Mouse (Mus musculus): ENCODE data around the gene Ccn2. TPM values are rescaled to one million over a fixed set of nuclear protein-coding genes. Genes with fewer than 3 reads are reported as not detected.
A peak's percentile ranks its signal among the peaks of the same experiment; 100 is the strongest.

Ccn2 gene
- 34.3 and 37.6 TPM in 2 replicates for polyA plus RNA-seq (2015; fragmentation: Nextera tagmentation; extraction: Ambion mirVana)

DNA sequence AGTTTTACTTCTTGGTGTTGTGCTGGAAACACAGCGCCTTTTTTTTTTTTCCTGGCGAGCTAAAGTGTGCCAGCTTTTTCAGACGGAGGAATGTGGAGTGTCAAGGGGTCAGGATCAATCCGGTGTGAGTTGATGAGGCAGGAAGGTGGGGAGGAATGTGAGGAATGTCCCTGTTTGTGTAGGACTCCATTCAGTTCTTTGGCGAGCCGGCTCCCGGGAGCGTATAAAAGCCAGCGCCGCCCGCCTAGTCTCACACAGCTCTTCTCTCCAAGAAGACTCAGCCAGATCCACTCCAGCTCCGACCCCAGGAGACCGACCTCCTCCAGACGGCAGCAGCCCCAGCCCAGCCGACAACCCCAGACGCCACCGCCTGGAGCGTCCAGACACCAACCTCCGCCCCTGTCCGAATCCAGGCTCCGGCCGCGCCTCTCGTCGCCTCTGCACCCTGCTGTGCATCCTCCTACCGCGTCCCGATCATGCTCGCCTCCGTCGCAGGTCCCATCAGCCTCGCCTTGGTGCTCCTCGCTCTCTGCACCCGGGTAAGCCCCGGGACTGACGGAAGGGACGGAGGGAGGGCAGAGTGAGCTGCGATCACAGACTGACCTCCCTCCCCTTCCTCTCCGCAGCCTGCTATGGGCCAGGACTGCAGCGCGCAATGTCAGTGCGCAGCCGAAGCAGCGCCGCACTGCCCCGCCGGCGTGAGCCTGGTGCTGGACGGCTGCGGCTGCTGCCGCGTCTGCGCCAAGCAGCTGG is at the start of gene Ccn2:
Ccn2 (plus strand) TSS at position 193 of the 753 bp plus-strand sequence.
- H3K4me1 ChIP-seq (ENCODE audit: control insufficient read depth, insufficient read depth, low read length): peaks cover 47% of the 10 kb centered on the region
- peak within 1 kb of the TSS; percentile 88 for H3K9ac ChIP-seq (ENCODE audit: low read length)
- peak within 1 kb of the TSS; percentile 75 for H3K4me3 ChIP-seq (ENCODE audit: low read length)
- H3K27me3 ChIP-seq (ENCODE audit: control insufficient read depth, insufficient read depth, low read length): no peaks in the 10 kb centered on the region
- H3K9me3 ChIP-seq (replicated peaks; ENCODE audit: control insufficient read depth, low read length): no peaks in the 10 kb centered on the region
- peak within 1 kb of the TSS; percentile 76 for H3K4me2 ChIP-seq (ENCODE audit: low read depth, low read length)
- under 1% methylated on average over 49 of the region's 53 CpGs for WGBS
- H3K27ac ChIP-seq (ENCODE audit: low read length): peak within 1 kb of the TSS; percentile 96
- no peaks in the 10 kb centered on the region for H3K36me3 ChIP-seq (ENCODE audit: control insufficient read depth, insufficient read depth)
- peak; percentile 79 for ATAC-seq (replicated peaks; ENCODE audit: extremely low read depth, insufficient read depth, low FRiP score)

DNA sequence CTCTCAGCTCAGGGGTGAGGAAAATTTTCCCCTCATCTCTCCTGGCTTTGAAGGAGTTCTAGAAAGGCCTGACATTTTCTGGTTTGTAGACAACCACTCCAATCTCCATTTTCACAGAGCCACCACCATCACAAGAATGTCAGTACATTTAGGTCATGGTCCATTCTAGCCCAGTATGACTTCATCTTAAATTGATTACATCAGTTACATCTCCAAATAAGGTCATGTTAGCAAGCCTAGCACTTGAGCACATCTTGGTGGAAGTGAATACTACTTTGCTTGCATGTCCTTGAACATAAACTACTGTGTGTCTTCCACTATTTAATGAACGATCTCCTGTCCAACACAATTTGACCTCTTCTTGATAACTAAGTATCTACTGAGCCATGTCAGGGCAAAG is 42.4 kb upstream of the Ccn2 start:
- H3K4me2 ChIP-seq (ENCODE audit: low read depth, low read length): no peak overlapping the region
- H3K27ac ChIP-seq (ENCODE audit: low read length): no peak overlapping the region
- H3K9me3 ChIP-seq (replicated peaks; ENCODE audit: control insufficient read depth, low read length): no peaks in the 10 kb centered on the region
- no peaks in the 10 kb centered on the region for H3K27me3 ChIP-seq (ENCODE audit: control insufficient read depth, insufficient read depth, low read length)
- no peaks in the 10 kb centered on the region for H3K4me1 ChIP-seq (ENCODE audit: control insufficient read depth, insufficient read depth, low read length)
- no peak overlapping the region for H3K4me3 ChIP-seq (ENCODE audit: low read length)
- H3K36me3 ChIP-seq (ENCODE audit: control insufficient read depth, insufficient read depth): no peaks in the 10 kb centered on the region
- no peak overlapping the region for H3K9ac ChIP-seq (ENCODE audit: low read length)
- 54% methylated on average over 1 of the region's 1 CpGs for WGBS
- no peak for ATAC-seq (replicated peaks; ENCODE audit: extremely low read depth, insufficient read depth, low FRiP score)

DNA sequence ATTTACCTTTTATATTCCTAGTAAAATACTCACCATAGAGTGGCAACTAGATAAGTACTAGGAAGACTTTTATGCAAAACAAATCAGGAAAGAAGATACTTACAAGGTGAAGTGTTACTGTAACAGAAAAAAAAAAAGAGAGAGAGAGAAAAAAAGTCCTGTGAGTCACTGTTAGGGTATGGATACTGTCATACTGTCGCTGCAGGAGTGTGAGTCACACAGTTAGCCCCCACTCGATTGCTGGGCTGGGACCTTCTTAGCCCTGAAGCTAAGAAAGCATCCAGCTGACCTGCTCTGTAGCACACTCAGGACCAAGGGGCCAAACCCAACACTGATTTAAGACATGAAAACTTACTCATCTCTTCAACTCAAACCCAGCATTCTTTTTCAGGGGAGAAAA is 41.2 kb upstream of the Ccn2 start:
- WGBS: 24% methylated on average over 2 of the region's 2 CpGs
- no peaks in the 10 kb centered on the region for H3K4me1 ChIP-seq (ENCODE audit: control insufficient read depth, insufficient read depth, low read length)
- H3K36me3 ChIP-seq (ENCODE audit: control insufficient read depth, insufficient read depth): no peaks in the 10 kb centered on the region

DNA sequence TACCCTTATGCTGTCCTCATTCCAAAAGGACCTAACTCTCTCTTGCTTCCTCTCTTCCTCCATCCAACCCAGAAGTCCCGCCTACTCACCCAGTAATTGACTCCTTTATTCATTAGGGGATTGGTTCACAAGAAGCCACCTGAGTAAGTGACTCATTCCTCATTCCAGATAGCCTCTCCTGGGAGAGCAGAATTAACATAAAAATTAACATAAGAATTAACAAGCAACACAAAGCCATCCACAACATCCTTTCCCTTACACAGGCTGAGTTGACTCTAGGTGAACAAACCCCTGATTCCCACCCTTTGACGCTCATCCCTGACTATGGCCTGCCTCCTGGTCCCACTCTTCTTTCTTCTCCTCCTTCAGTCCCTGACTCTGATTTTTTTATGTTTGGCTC is 36.9 kb upstream of the Ccn2 start:
- Histone ChIP-seq H3K4me3 (ENCODE audit: low read length) (no peak overlapping the region), H3K9ac (ENCODE audit: low read length) (no peak overlapping the region), H3K4me2 (ENCODE audit: low read depth, low read length) (no peak overlapping the region), H3K4me1 (ENCODE audit: control insufficient read depth, insufficient read depth, low read length) (peaks cover 2% of the 10 kb centered on the region; the same call in 1 of the 2 replicates), H3K36me3 (ENCODE audit: control insufficient read depth, insufficient read depth) (no peaks in the 10 kb centered on the region), H3K27me3 (ENCODE audit: control insufficient read depth, insufficient read depth, low read length) (no peaks in the 10 kb centered on the region), H3K9me3 (replicated peaks; ENCODE audit: control insufficient read depth, low read length) (no peaks in the 10 kb centered on the region), H3K27ac (ENCODE audit: low read length) (no peak overlapping the region)
- ATAC-seq (replicated peaks; ENCODE audit: extremely low read depth, insufficient read depth, low FRiP score): no peak
- WGBS: 94% methylated on average over 2 of the region's 2 CpGs

More for the DNA sequence above, 41.2 kb upstream of the Ccn2 start:
- no peak; the same call in 1 of the 2 replicates for ATAC-seq (replicated peaks; ENCODE audit: extremely low read depth, insufficient read depth, low FRiP score)
- Histone ChIP-seq H3K4me2 (ENCODE audit: low read depth, low read length) (no peak overlapping the region), H3K9me3 (replicated peaks; ENCODE audit: control insufficient read depth, low read length) (no peaks in the 10 kb centered on the region), H3K27me3 (ENCODE audit: control insufficient read depth, insufficient read depth, low read length) (no peaks in the 10 kb centered on the region), H3K9ac (ENCODE audit: low read length) (no peak overlapping the region), H3K27ac (ENCODE audit: low read length) (no peak overlapping the region), H3K4me3 (ENCODE audit: low read length) (no peak overlapping the region)

DNA sequence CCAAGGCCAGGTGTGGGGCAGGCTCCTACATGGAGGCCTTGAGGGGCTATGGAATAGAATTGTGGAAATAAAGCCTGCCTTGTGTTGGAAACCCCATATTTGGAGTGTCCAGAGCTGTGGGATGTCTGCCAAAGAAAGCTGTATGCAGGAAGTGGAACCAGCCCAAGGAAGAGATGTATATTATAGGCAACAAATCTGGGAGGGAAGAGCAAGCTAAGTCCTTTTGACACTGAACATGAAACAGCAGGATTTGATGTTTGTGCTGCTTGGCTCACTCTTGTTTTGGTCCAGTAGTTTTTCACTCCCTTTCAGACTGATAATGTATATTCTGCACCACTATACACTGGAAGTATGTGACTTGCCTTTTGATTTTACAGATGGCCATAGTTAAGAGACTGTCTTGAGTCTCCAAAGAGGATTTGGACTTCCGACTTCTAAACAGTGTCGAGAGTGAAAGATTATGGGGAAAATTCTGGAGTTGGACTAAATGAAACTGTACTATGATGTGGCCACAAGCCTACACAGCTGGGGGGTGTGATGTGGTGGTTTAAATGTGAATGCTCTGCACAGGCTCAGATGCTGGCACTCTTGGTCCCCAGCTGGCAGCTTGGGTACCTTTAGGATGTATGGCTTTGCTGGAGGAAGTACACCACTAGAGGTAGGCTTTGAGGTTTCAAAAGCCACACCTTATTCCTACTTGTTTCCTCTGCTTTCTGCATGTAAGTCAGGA is 25.4 kb upstream of the Ccn2 start:
- Histone ChIP-seq H3K9ac (ENCODE audit: low read length) (no peak overlapping the region), H3K4me2 (ENCODE audit: low read depth, low read length) (no peak overlapping the region), H3K27me3 (ENCODE audit: control insufficient read depth, insufficient read depth, low read length) (no peaks in the 10 kb centered on the region), H3K4me3 (ENCODE audit: low read length) (no peak overlapping the region), H3K36me3 (ENCODE audit: control insufficient read depth, insufficient read depth) (no peaks in the 10 kb centered on the region), H3K27ac (ENCODE audit: low read length) (peak overlapping the region; percentile 65), H3K9me3 (replicated peaks; ENCODE audit: control insufficient read depth, low read length) (no peaks in the 10 kb centered on the region), H3K4me1 (ENCODE audit: control insufficient read depth, insufficient read depth, low read length) (peaks cover 11% of the 10 kb centered on the region; the same call in 1 of the 2 replicates)
- WGBS: 62% methylated on average over 2 of the region's 2 CpGs
- ATAC-seq (replicated peaks; ENCODE audit: extremely low read depth, insufficient read depth, low FRiP score): no peak; the same call in 1 of the 2 replicates

DNA sequence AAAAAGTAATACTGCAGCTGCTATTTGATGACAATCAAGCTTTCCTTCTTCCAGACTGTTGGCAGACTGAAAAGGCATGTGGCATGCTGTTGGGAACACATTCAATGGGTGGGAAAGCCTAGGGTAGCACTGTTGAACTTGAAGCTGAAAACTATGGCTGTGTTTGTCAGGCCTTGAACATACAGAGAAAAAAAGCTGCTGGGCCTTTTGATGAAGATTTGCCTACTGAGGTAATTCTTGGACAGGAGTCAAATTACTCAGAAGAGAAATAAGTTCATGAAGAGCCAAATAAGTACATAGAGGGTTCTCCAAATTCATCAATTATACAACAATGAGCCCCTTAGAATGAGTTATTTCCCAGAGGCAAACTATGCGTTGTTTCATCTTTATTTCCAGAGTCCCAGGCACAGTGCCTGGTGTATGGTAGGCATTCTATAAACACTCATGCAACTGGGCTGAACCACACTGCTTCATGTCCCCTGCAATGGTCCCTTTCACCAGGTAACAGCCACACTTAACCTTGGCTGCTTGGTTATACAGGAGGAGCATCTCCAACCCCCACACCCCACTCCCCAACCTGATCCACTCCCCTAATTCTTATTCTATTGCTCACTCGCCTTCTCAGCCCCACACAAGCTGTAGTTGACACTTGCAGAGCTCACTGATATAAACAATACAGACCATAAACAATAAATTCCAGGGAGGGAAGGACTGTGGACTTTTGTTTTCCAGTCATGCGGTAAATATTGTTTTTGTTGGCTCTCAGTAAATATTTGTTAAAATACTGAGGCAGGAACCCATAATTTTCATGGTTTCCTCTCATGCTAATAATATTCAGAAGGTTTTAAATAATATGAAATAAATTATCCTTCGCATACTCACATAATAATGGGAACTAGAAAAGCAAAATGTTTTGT is 22.9 kb upstream of the Ccn2 start:
- H3K4me1 ChIP-seq (ENCODE audit: control insufficient read depth, insufficient read depth, low read length): peaks cover 11% of the 10 kb centered on the region; the same call in 1 of the 2 replicates
- no peak overlapping the region for H3K4me3 ChIP-seq (ENCODE audit: low read length)
- H3K27ac ChIP-seq (ENCODE audit: low read length): no peak overlapping the region
- no peak overlapping the region for H3K4me2 ChIP-seq (ENCODE audit: low read depth, low read length)
- WGBS: 77% methylated on average over 4 of the region's 4 CpGs
- H3K9me3 ChIP-seq (replicated peaks; ENCODE audit: control insufficient read depth, low read length): no peaks in the 10 kb centered on the region
- ATAC-seq (replicated peaks; ENCODE audit: extremely low read depth, insufficient read depth, low FRiP score): no peak
- H3K9ac ChIP-seq (ENCODE audit: low read length): no peak overlapping the region
- H3K36me3 ChIP-seq (ENCODE audit: control insufficient read depth, insufficient read depth): no peaks in the 10 kb centered on the region
- no peaks in the 10 kb centered on the region for H3K27me3 ChIP-seq (ENCODE audit: control insufficient read depth, insufficient read depth, low read length)

DNA sequence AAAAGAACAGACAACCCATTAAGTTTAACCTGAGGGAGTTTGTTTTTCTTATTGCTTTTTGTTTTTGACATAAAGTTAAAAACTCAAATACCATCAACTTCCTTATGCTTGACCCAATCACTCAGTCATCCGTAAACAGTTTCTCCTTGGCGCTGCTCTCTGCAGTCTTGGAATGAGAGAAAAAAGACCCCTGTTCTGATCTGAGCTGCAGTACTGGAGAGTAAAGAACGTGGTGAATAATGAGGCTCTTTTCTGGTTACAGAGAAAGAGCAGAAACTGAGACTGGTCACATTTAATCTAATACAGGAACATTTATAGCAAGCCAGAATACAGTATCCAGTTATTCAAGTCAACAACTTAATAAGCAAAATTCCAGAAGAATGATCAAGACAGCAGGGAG is 21.8 kb upstream of the Ccn2 start:
- no peak overlapping the region for H3K4me3 ChIP-seq (ENCODE audit: low read length)
- no peak for ATAC-seq (replicated peaks; ENCODE audit: extremely low read depth, insufficient read depth, low FRiP score)
- 76% methylated on average over 3 of the region's 3 CpGs for WGBS
- no peaks in the 10 kb centered on the region for H3K36me3 ChIP-seq (ENCODE audit: control insufficient read depth, insufficient read depth)
- H3K4me2 ChIP-seq (ENCODE audit: low read depth, low read length): no peak overlapping the region
- no peak overlapping the region for H3K9ac ChIP-seq (ENCODE audit: low read length)
- H3K27ac ChIP-seq (ENCODE audit: low read length): no peak overlapping the region
- H3K9me3 ChIP-seq (replicated peaks; ENCODE audit: control insufficient read depth, low read length): no peaks in the 10 kb centered on the region
- H3K27me3 ChIP-seq (ENCODE audit: control insufficient read depth, insufficient read depth, low read length): no peaks in the 10 kb centered on the region
- H3K4me1 ChIP-seq (ENCODE audit: control insufficient read depth, insufficient read depth, low read length): peaks cover 11% of the 10 kb centered on the region; the same call in 1 of the 2 replicates

DNA sequence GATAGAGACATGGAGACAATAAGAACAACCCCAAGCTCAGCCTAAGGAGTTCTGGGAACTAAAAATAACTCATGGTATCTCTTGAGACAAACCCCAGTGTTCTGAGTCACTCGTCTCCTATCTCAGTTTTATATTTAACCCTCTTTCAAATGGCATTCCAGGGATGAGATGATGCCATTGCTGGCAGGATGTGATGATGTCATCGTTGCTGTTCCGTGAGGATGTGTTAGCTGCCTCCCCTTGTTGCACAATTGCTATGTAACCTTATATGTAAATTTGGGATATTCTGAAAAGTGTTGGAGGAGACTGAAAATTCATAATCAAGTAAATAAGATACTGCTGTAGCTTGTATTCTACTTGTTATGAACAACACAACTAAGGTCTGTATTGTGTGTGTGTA is 14.2 kb upstream of the Ccn2 start:
- Histone ChIP-seq H3K36me3 (ENCODE audit: control insufficient read depth, insufficient read depth) (no peaks in the 10 kb centered on the region), H3K4me1 (ENCODE audit: control insufficient read depth, insufficient read depth, low read length) (0 out of 2 replicates have a peak, but pooled peaks cover 3% of the 10 kb centered on the region), H3K4me2 (ENCODE audit: low read depth, low read length) (no peak overlapping the region), H3K9ac (ENCODE audit: low read length) (no peak overlapping the region), H3K27me3 (ENCODE audit: control insufficient read depth, insufficient read depth, low read length) (no peaks in the 10 kb centered on the region), H3K9me3 (replicated peaks; ENCODE audit: control insufficient read depth, low read length) (no peaks in the 10 kb centered on the region), H3K4me3 (ENCODE audit: low read length) (no peak overlapping the region), H3K27ac (ENCODE audit: low read length) (no peak overlapping the region)
- ATAC-seq (replicated peaks; ENCODE audit: extremely low read depth, insufficient read depth, low FRiP score): no peak; the same call in 1 of the 2 replicates
- WGBS: 12% methylated on average over 3 of the region's 3 CpGs

Data from heart, embryonic 16.5 days (tissue).